Mouse (Mus musculus) left cerebral cortex, adult 11 months (tissue): ENCODE results near the gene Polr2i.
"Not testable (repeated sequence)": the region's sequence is repeated elsewhere in the genome, so short reads cannot be mapped to it uniquely, and the experiment has no call there.

Experiments used
- DNase-seq: peaks from one replicate; pipeline ENCODE4 v3.0.0; 2022; ENCODE audit warnings: low spot score

The Polr2i gene

DNA sequence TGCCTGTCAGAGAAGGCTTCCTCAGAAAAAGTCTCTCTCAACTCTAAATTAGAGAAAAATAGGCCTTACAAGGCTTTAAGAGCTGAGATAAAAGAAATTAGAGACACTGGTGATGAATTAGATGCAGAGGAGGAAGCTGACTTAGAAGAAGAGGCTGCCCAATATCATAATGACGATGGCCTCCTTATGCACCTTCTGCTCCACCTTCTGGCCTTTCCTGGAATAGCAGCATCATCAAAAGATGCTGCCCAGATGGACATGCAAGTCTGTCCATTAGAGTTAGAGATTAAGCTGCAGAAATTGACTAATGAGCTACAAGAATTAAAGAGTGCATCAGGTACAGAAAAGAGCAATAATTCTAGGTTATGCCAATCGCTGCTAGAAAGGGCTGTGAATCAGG lies 26.4 kb upstream of the Polr2i start:
- no peak for DNase-seq

DNA sequence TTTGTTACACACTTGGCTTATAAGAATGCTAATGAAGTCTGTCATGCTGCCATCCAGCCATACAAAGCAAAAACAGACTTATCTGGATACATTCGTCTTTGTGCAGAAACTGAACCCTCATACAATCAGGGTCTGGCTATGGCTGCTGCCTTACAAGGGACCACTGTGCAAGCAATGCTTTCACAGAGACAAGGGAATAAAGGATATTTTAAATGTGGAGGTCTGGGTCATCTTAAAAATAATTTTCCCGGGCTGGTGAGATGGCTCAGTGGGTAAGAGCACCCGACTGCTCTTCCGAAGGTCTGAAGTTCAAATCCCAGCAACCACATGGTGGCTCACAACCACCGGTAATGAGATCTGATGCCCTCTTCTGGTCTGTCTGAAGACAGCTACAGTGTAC lies 25.4 kb upstream of the Polr2i start:
- DNase-seq = not testable (repeated sequence)

GRCm38 (mm10) chr7:30211025-30211424 lies 20.7 kb upstream of the Polr2i start:
- no peak for DNase-seq

DNA sequence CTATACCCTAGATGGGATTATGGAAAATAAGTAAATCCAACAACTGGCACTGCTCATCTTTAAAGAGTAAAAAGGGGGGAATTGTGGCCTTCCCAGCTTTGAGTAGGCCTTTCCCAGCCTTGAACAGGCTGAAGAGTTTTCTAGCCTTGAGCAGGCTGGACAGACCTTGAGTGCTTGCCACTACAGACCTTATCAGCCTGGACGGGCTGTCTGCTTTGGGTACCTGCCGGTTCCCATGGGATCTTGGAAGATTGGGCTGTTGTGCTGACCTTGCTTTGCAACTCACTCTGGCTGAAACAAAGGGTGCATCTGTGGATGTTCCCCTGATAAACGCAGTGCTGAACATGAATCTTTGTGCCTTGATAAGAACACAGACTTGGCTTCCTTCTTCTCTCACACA lies 17.9 kb upstream of the Polr2i start:
- DNase-seq = no peak

DNA sequence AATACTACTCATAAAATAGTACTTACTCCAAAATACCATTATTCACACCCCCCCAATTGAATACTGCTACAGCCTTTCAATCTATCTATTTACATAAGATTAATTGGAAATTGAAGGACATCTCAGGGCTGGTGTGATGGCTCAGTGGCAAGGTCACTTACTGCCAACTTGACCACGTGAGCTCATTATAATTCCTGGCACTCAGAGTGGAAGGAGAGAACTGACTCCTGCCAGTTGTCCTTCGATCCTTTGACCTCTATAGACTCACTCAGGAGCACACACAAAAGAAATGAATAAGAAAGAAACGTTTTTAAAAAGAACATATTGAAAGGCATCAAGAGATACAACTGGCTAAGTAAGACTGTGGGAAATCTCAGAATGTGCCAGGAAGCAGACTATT lies 15.9 kb upstream of the Polr2i start:
- no peak for DNase-seq

- DNase-seq = no peak
These were observed 15.0 kb upstream of the Polr2i start for GRCm38 (mm10) chr7:30216723-30217151.

DNA sequence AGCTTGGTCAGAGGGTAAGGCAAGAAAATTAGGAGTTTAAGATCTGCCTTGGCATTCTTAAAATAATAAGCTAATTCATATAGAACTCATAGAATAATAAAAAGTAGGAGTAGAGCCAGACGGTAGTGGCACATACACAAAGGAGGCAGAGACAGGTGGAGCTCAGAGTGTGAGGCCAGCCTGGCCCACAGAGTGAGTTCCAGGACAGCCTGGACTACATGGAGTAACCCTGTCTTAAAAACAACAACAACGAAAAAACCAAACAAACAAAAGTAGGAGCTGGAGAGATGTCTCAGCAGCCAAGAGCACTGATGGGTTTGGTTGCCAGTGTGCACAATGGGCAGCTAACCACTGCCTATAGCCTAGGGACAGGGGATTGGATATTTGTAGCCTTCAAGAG lies 14.5 kb upstream of the Polr2i start:
- no peak for DNase-seq

GRCm38 (mm10) chr7:30219293-30220007 lies 12.3 kb upstream of the Polr2i start:
- no peak for DNase-seq

DNA sequence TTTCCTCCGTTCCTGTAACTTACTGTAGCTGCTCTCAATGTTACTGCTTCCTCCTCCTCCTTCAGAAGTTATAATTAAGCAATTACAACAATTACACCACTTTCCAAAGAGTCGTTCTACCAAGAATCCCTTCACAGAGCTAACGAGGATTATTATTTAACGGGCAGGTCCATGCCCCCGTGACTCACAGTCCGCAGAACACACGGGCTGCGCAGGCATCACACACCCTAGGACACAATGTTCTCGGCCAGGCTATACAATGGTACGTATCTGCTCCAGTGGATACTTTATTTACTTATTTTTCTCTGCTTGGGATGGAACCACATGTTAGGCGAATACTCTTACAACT lies 11.8 kb upstream of the Polr2i start:
- DNase-seq = no peak

- DNase-seq = no peak
These were observed 10.3 kb upstream of the Polr2i start for GRCm38 (mm10) chr7:30221433-30221832.

DNA sequence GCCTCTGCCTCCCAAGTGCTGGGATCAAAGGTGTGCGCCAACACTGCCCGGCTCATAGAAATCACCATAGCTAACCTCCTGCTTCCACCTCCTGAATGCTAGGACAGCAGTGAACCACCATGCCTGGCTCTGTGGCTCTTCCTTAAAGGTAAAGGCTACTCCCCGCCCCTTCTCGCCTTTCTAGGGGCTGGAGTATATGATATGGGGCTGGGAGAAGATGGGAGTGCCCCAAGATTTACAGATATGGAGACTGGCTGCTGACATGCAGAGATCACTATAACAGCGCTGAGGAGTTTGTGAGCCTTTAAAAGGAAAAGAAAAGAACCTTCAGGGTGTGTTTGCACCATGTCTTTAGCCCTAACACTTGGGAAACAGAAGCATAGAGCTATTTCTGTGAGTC lies 9.5 kb upstream of the Polr2i start:
- DNase-seq = no peak

DNA sequence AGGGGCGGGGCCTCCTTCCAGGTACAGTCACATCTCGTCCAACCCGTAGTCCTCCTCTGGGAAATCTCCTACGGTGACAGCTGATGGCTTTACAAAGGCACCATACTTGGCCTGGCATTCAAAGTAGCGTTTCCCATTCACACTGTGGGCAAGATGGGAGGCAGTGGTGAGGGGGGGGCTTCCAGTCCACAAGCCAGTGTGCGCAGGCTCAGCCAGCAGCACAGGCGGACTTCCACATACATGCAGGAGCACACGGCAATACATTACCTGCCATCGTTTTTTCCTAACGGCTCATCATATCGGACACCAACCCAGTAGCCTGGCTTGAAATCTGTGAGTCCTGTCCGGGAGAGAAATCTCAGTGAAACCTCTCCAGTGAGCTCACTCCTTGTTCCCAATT lies 7.5 kb upstream of the Polr2i start:
- no peak for DNase-seq

- DNase-seq = no peak
These were observed 450 bp upstream of the Polr2i start for GRCm38 (mm10) chr7:30231328-30231668.

GRCm38 (mm10) chr7:30232631-30233148 lies 942 bp downstream of the Polr2i start:
- no peak for DNase-seq

- DNase-seq = no peak
These were observed 1.6 kb downstream of the Polr2i start for GRCm38 (mm10) chr7:30233387-30233786.

GRCm38 (mm10) chr7:30234276-30234858 lies 2.6 kb downstream of the Polr2i start:
- no peak for DNase-seq

- no peak for DNase-seq
These were observed 3.3 kb downstream of the Polr2i start for GRCm38 (mm10) chr7:30235091-30235490.

GRCm38 (mm10) chr7:30235625-30236024 lies 3.9 kb downstream of the Polr2i start, which contains the start of gene Ovol3:
TSS of gene Ovol3 (minus strand) at chr7:30235725.
- DNase-seq = no peak

DNA sequence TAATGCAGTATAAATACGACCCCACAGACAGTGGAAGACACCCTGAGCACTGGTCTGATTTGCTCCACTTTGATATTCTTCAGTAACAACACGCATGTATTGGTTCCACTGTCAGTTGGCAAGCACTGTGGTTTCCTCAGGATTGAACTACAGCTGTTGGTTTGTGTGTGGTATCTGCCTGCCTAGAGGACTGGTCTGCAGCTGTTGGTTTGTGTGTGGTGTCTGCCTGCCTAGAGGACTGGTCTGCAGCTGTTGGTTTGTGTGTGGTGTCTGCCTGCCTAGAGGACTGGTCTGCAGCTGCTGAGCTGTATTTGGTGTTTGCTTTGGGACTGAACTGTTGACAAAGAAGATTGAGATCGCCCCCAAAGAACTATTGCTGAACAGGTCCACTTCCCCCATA lies 5.6 kb downstream of the Polr2i start:
- not testable (repeated sequence) for DNase-seq

- DNase-seq = no peak
These were observed 20.5 kb downstream of the Polr2i start for GRCm38 (mm10) chr7:30251956-30252954.

- no peak for DNase-seq
These were observed 33.3 kb downstream of the Polr2i start for GRCm38 (mm10) chr7:30265041-30265440.

GRCm38 (mm10) chr7:30265531-30265930 lies 33.8 kb downstream of the Polr2i start:
- DNase-seq = no peak

DNA sequence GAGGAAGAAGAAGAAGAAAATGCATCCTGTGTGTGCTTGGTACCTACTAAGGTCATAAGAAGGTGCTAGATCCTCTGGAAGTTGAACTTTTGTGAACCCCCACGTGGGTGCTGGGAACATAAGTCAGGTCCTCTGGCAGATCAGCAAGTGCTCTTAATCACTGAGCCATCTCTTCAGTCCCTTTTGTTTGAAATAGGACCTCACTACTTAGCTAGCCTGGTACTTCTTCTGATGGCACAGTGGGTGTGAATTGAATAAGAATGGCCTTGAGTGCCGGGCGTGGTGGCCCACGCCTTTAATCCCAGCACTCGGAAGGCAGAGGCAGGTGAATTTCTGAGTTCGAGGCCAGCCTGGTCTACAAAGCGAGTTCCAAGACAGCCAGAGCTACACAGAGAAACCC lies 34.2 kb downstream of the Polr2i start:
- DNase-seq = no peak
